Mouse (Mus musculus) hindbrain, embryonic 16.5 days (tissue): ENCODE measurements at regions not wholly inside any gene's neighbourhood (a gene's known extent, or its start where the extent isn't known, plus 50 kb on each side); places are given as distances from the start of the nearest gene placed in this dataset.

Source experiments
- ATAC-seq: fragments of 200-750 bp; cut with Nextera tagmentation; 2 replicates; pipeline ENCODE4 v1.8.0; 2017; ENCODE audit warnings: moderate TSS enrichment, moderate library complexity
- H3K27ac ChIP-seq: fragments of 300-500 bp; sonication (generic); 2 replicates; pipeline ENCODE4 v1.5.1; 2014; ENCODE audit warnings: low read depth, mild to moderate bottlenecking, control low read depth, low read length, moderate library complexity
- H3K27me3 ChIP-seq: fragments of 300-500 bp; sonication (generic); replicated peaks from 2 replicates; pipeline ENCODE4 v1.6.1; 2014; ENCODE audit warnings: low read length; ENCODE audit not compliant: control insufficient read depth, insufficient read depth
- H3K36me3 ChIP-seq: fragments of 300-500 bp; sonication (generic); 2 replicates; pipeline ENCODE4 v1.6.1; 2014; ENCODE audit warnings: mild to moderate bottlenecking, low read length, moderate library complexity, mixed read lengths; ENCODE audit not compliant: control insufficient read depth, insufficient read depth
- H3K4me1 ChIP-seq: fragments of 300-500 bp; sonication (generic); 2 replicates; pipeline ENCODE4 v1.6.1; 2014; ENCODE audit warnings: low read depth, low read length; ENCODE audit not compliant: control insufficient read depth, insufficient read depth
- H3K4me2 ChIP-seq: fragments of 300-500 bp; sonication (generic); 2 replicates; pipeline ENCODE4 v1.6.1; 2014; ENCODE audit warnings: mild to moderate bottlenecking, low read length, control low read depth, moderate library complexity
- H3K4me3 ChIP-seq: fragments of 300-500 bp; sonication (generic); 2 replicates; pipeline ENCODE4 v1.5.1; 2014; ENCODE audit warnings: mild to moderate bottlenecking, low read length, control low read depth, moderate library complexity
- H3K9ac ChIP-seq: fragments of 300-500 bp; sonication (generic); 2 replicates; pipeline ENCODE4 v1.6.1; 2014; ENCODE audit warnings: low read depth, mild to moderate bottlenecking, control low read depth, low read length, moderate library complexity
- H3K9me3 ChIP-seq: fragments of 300-500 bp; sonication (generic); 2 replicates; pipeline ENCODE4 v1.6.1; 2014; ENCODE audit warnings: mild to moderate bottlenecking, low read length, moderate library complexity; ENCODE audit not compliant: control insufficient read depth
- WGBS: fragments of 180-500 bp; shearing (Covaris S2); extraction: QIAGEN DNeasy Blood & Tissue Kit; methylation state at CpG from one replicate; pipeline ENCODE4 v1.1.7; 2014; 5-methylcytosine and 5-hydroxymethylcytosine counted together

DNA sequence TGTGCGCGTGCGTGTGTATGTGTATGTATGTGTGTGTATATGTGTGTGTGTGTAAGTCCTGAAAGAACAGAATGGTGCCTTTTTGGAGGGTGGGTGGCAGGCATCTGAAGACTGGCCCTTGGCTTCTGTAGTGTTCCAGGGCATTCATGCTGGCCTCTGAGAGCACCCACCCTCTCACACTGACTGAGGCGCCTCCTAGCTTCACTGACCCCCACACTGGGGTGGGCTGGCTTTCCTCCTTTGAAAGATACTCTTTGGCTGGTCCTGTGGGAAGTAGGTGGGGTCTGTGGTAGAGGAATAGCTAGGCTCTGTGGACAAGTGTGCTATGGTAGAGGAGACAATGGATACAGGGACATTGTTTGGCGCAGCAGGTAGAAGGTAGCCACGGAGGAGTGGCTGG, 91.5 kb downstream of the Cstad start:
- 62% methylated on average over 6 of the region's 6 CpGs for WGBS
- peak overlapping the region; percentile 55; the same call in 1 of the 2 replicates for H3K9ac ChIP-seq

DNA sequence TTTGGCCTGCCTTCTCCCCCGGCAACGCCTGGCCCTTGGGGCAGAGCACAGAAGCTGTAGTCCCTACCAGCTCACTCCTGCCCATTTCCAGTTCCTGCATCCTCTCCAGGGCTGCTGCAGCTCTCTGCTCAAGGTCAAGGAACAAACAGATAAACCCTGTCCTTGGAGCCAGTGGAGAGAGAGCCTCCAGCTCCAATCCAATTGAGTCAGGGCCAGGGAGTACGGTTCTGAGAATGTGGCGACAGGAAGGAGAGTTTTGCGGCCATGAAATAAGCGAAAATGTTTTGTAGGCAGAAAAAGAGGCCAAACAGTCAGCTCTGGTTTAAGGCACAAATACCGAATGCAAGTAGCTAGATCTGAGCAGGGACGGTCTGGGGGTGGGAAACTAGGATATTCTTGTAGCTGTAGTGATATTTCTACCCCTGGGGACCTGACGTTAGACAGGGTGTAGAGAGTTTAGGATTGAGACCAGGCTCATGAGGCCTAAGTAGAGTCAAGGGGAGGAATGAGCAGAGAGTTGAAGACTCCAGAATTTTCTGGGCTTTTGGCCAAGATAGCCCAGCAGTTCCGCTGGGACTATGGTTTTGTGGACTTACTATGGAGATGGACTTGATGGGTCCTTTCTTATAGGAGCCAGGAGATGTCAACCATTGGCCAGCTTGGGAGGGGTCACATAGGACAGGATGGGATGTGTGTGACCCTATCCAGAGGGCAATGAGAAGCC, 90.5 kb downstream of the Cstad start:
- H3K4me1 ChIP-seq, result peaks cover 26% of the 10 kb centered on the region
- no peak for ATAC-seq

More for the DNA sequence above, 91.5 kb downstream of the Cstad start:
- H3K4me3 ChIP-seq, result no peak overlapping the region
- no peak overlapping the region for H3K4me2 ChIP-seq
- no peaks in the 10 kb centered on the region for H3K27me3 ChIP-seq
- H3K4me1 ChIP-seq, result peaks cover 26% of the 10 kb centered on the region
- ATAC-seq, result no peak
- H3K36me3 ChIP-seq, result no peaks in the 10 kb centered on the region
- peak overlapping the region; percentile 36 for H3K27ac ChIP-seq
- H3K9me3 ChIP-seq, result no peaks in the 10 kb centered on the region

DNA sequence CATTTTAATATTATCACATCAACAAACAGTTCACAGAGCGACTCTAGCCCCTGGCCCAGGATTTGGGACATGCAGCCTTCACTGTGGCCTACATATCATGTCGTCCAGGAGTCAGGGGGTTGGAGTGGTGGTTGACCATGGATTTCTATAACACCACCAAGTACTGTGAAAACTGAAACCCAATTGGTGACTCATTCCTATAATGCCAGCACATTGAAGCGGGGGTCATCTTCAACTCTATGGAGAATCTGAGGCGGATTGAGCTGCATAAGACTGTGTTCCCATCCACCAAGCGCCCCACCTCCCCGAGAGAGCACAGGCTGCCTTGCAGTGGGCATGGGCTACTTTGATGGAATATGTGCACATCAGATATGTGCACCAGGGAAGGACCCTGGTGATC, 89.6 kb downstream of the Cstad start:
- H3K27ac ChIP-seq, result no peak overlapping the region
- WGBS, result 93% methylated on average over 6 of the region's 6 CpGs

More for the DNA sequence above, 90.5 kb downstream of the Cstad start:
- Histone ChIP-seq H3K27me3 (no peaks in the 10 kb centered on the region), H3K36me3 (no peaks in the 10 kb centered on the region), H3K4me3 (no peak overlapping the region), H3K4me2 (no peak overlapping the region), H3K9ac (peak overlapping the region; percentile 13; the same call in 1 of the 2 replicates), H3K27ac (peak overlapping the region; percentile 65), H3K9me3 (no peaks in the 10 kb centered on the region; the same call in 1 of the 2 replicates)
- 60% methylated on average over 10 of the region's 10 CpGs for WGBS

DNA sequence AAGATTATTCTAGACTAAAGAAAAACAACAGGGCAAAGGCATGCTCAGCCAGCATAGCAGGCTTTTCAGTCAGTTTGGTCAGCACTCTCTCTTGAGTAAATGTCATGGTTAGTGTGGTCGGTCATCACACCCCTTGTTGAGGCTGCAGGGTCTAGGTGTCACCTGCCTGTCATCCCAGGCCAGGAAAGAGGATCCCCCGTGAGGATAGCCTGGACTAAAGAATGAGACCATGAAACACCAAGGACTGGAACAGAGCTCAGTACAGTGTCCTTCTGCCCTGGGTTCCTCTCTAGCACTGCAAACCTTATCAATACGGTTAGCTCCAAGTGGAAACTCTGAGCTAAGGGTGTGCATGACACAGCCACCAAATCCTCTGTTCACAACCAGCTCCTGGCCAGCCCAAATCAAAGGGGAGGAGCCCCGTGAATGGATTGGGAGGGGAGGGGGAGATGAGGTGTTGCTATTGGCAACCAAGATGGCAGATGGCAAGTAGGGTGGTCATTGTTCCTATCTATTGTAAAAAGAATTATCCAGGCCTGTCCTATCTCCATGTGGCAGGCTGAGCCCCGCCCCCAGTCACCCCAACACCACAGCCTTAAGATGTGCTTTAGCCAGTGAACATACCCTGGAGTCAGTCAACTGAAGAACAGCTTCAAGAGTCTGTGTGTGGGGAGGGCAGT, 87.4 kb downstream of the Cstad start:
- Histone ChIP-seq H3K27me3 (no peaks in the 10 kb centered on the region), H3K9me3 (peaks cover 4% of the 10 kb centered on the region; the same call in 1 of the 2 replicates), H3K9ac (no peak overlapping the region), H3K27ac (peak overlapping the region; percentile 31; the same call in 1 of the 2 replicates), H3K36me3 (no peaks in the 10 kb centered on the region), H3K4me1 (peaks cover 29% of the 10 kb centered on the region), H3K4me2 (no peak overlapping the region), H3K4me3 (no peak overlapping the region)
- ATAC-seq, result no peak
- 19% methylated on average over 5 of the region's 5 CpGs for WGBS

More for the DNA sequence above, 89.6 kb downstream of the Cstad start:
- Histone ChIP-seq H3K36me3 (no peaks in the 10 kb centered on the region), H3K9ac (no peak overlapping the region), H3K27me3 (no peaks in the 10 kb centered on the region), H3K9me3 (peaks cover 4% of the 10 kb centered on the region; the same call in 1 of the 2 replicates), H3K4me3 (no peak overlapping the region), H3K4me1 (peaks cover 26% of the 10 kb centered on the region), H3K4me2 (no peak overlapping the region)
- no peak for ATAC-seq

DNA sequence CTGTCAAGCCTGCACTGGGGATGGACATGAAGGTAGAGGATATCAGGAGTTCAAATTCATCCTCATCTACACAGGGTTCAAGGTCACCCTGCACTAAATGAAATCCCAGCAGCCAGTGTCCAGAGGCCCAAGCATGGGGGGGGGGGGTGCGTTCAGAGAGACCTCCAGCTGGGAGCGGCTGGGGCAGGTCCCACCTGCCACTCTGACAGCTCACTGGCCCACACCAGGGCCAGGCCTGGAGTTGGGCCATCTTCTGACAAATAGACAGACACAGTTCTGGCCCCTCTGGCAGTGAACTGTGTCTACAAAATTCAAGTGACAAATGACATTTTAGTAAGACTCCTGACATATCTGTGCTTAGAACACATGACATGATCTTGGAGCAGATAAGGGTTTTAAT, 86.8 kb downstream of the Cstad start:
- no peak for ATAC-seq
- WGBS, result 8% methylated on average over 2 of the region's 2 CpGs
- H3K4me3 ChIP-seq, result no peak overlapping the region
- no peak overlapping the region for H3K4me2 ChIP-seq
- peaks cover 4% of the 10 kb centered on the region; the same call in 1 of the 2 replicates for H3K9me3 ChIP-seq
- no peaks in the 10 kb centered on the region for H3K36me3 ChIP-seq
- H3K4me1 ChIP-seq, result peaks cover 29% of the 10 kb centered on the region
- H3K9ac ChIP-seq, result no peak overlapping the region
- no peaks in the 10 kb centered on the region for H3K27me3 ChIP-seq
- H3K27ac ChIP-seq, result no peak overlapping the region

DNA sequence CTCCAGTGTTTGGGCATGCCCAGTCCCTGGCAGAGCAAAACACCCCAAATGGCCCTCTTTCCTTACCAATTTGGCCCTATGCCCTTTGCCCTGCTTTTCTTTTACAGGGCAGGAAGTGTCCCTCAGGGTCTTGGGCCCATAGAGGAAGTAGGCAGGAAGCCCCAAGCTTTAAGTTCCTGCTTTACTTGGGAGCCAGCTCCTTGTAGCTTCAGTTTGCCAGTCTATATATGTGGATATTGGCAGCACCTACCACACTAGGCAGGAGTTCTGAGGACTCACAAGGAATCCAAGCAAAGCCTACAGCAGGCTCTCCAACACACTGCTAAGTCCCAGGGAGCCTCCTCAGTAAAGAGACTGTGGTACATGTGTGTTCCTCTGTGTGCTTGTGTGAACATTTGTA, 84.2 kb downstream of the Cstad start:
- Histone ChIP-seq H3K9me3 (peaks cover 4% of the 10 kb centered on the region; the same call in 1 of the 2 replicates), H3K4me3 (no peak overlapping the region), H3K27ac (no peak overlapping the region), H3K9ac (no peak overlapping the region), H3K4me1 (peaks cover 24% of the 10 kb centered on the region), H3K36me3 (no peaks in the 10 kb centered on the region), H3K4me2 (no peak overlapping the region), H3K27me3 (no peaks in the 10 kb centered on the region)
- no peak for ATAC-seq

DNA sequence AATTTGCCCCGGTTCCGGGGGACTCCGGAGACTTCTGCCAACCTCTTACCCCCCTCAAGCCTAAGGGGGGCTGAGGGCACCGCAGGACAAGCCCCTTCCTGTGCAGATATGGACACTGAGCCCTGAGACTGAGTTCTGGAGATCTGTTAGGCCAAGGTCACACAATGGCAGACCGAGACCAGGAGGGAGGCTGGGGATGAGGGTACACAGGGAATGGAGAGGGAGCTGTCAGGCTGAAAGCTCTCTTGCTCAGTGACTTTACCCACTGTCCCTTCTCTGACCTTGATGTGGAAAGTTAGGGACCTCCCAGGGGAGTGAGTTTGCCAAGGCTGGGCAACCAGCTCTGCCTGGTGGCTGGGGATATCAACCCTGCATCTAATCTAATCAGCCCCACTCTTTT, 82.7 kb downstream of the Cstad start:
- H3K4me2 ChIP-seq, result peak overlapping the region; percentile 66
- WGBS, result 4% methylated on average over 5 of the region's 5 CpGs
- H3K36me3 ChIP-seq, result no peaks in the 10 kb centered on the region
- peaks cover 4% of the 10 kb centered on the region; the same call in 1 of the 2 replicates for H3K9me3 ChIP-seq
- peak; percentile 31 for ATAC-seq
- no peaks in the 10 kb centered on the region for H3K27me3 ChIP-seq
- peak overlapping the region; percentile 62 for H3K9ac ChIP-seq
- H3K4me3 ChIP-seq, result peak overlapping the region; percentile 29
- H3K27ac ChIP-seq, result peak overlapping the region; percentile 91
- peaks cover 24% of the 10 kb centered on the region for H3K4me1 ChIP-seq

DNA sequence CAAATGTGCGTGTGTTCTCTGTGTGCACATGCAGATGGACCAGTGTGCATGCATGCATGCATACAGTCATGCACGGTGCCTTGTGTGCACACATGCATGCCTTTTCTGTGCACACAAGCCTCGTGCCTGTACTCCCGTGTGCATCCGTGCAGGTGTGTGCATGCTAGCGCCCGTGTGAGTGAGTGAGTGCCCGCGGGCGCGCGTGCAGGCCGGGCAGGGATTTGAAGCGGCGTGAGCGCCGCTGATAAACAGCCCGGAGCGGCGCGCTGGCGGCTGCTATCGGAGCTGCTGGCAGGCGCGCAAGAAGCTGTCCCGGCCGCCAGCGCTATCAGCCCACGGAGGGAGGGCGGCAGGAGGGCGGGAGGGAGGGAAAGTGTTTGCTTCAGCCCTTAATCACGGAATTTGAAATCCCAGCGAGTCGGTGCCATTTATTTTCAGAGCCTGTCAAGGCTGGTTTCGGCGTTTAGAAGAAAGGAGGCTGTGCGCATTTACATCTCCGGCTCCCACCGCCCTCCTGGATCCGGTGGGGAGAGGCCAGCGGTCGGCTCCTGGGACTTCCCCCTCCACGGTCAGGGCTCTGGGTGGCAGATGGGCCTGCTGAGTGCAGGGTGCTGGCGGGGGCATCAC, 82.1 kb downstream of the Cstad start:
- H3K9me3 ChIP-seq, result peaks cover 4% of the 10 kb centered on the region; the same call in 1 of the 2 replicates

DNA sequence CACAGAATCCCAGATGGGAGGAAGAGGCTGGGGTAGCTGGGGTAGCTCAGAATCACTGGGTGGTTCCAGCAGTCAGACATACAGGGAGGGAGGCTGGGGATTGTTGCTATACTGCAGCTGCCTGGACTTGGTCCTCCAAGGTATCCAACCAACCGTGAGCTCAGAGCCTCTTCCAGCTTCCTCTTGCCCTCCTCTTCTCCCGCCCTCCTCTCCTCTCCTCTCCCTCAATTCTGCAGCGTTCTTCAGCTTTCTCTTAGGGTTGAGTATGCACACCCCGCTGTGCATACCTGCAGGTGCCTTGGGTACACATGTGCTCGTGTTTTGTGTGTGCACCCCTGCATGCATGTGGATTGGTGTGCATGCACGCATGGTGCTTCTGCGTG, 81.6 kb downstream of the Cstad start:
- H3K27me3 ChIP-seq, result no peaks in the 10 kb centered on the region
- H3K27ac ChIP-seq, result peak overlapping the region; percentile 91
- H3K4me2 ChIP-seq, result peak overlapping the region; percentile 66
- H3K4me1 ChIP-seq, result peaks cover 22% of the 10 kb centered on the region
- 4% methylated on average over 6 of the region's 7 CpGs for WGBS
- H3K9me3 ChIP-seq, result peaks cover 4% of the 10 kb centered on the region; the same call in 1 of the 2 replicates
- peak overlapping the region; percentile 62 for H3K9ac ChIP-seq
- peak; percentile 22; the same call in 1 of the 2 replicates for ATAC-seq
- H3K4me3 ChIP-seq, result peak overlapping the region; percentile 29
- H3K36me3 ChIP-seq, result no peaks in the 10 kb centered on the region

More for the DNA sequence above, 82.1 kb downstream of the Cstad start:
- ATAC-seq, result peak; percentile 87
- Histone ChIP-seq H3K27me3 (no peaks in the 10 kb centered on the region), H3K4me1 (peaks cover 22% of the 10 kb centered on the region), H3K4me2 (peak overlapping the region; percentile 66), H3K36me3 (no peaks in the 10 kb centered on the region), H3K9ac (peak overlapping the region; percentile 62), H3K27ac (peak overlapping the region; percentile 91), H3K4me3 (peak overlapping the region; percentile 29)
- under 1% methylated on average over 40 of the region's 44 CpGs for WGBS
